Mouse (Mus musculus): ENCODE data around the gene Itpr2. TPM values are rescaled to one million over a fixed set of nuclear protein-coding genes. Genes with fewer than 3 reads are reported as not detected.

The Itpr2 gene
- polyA plus RNA-seq, 1 experiment from 2014 or later, result 3.3 TPM

- no peaks in the 10 kb centered on the region for H3K27me3 ChIP-seq (ENCODE audit: control insufficient read depth, insufficient read depth, low read length)
- DNase-seq (ENCODE audit: low spot score) (no peak), ATAC-seq (replicated peaks; ENCODE audit: insufficient number of reproducible peaks, low FRiP score, low TSS enrichment, low read depth) (no peak)
- H3K9ac ChIP-seq (replicated peaks; ENCODE audit: low read length), result no peak overlapping the region
- no peak overlapping the region for H3K4me3 ChIP-seq (ENCODE audit: low read depth, low read length)
- no peaks in the 10 kb centered on the region for H3K9me3 ChIP-seq (replicated peaks; ENCODE audit: control insufficient read depth, low read length)
- no peaks in the 10 kb centered on the region for H3K36me3 ChIP-seq (replicated peaks; ENCODE audit: control insufficient read depth, insufficient read depth, low read depth, low read length)
- no peak overlapping the region for H3K4me2 ChIP-seq (ENCODE audit: low read depth, low read length)
- H3K4me1 ChIP-seq (ENCODE audit: control insufficient read depth, insufficient read depth, low read length), result no peaks in the 10 kb centered on the region
- H3K27ac ChIP-seq (replicated peaks; ENCODE audit: low read depth, low read length), result no peak overlapping the region
- 90% methylated on average over 8 of the region's 8 CpGs for WGBS
These were observed 37.9 kb downstream of the Itpr2 start for GRCm38 (mm10) chr6:146464014-146464644.

- ATAC-seq (replicated peaks; ENCODE audit: insufficient number of reproducible peaks, low FRiP score, low TSS enrichment, low read depth), result no peak
- no peak overlapping the region for H3K9ac ChIP-seq (replicated peaks; ENCODE audit: low read length)
- DNase-seq (ENCODE audit: low spot score), result peak; percentile 9
- no peak overlapping the region for H3K4me3 ChIP-seq (ENCODE audit: low read depth, low read length)
- no peaks in the 10 kb centered on the region for H3K9me3 ChIP-seq (replicated peaks; ENCODE audit: control insufficient read depth, low read length)
- H3K4me1 ChIP-seq (ENCODE audit: control insufficient read depth, insufficient read depth, low read length), result no peaks in the 10 kb centered on the region
- WGBS, result 76% methylated on average over 8 of the region's 8 CpGs
- H3K27ac ChIP-seq (replicated peaks; ENCODE audit: low read depth, low read length), result no peak overlapping the region
- no peak overlapping the region for H3K4me2 ChIP-seq (ENCODE audit: low read depth, low read length)
- no peaks in the 10 kb centered on the region for H3K36me3 ChIP-seq (replicated peaks; ENCODE audit: control insufficient read depth, insufficient read depth, low read depth, low read length)
- H3K27me3 ChIP-seq (ENCODE audit: control insufficient read depth, insufficient read depth, low read length), result no peaks in the 10 kb centered on the region
These were observed 41.1 kb downstream of the Itpr2 start for GRCm38 (mm10) chr6:146460936-146461335.

- no peaks in the 10 kb centered on the region for H3K36me3 ChIP-seq (replicated peaks; ENCODE audit: control insufficient read depth, insufficient read depth, low read depth, low read length)
- H3K27ac ChIP-seq (replicated peaks; ENCODE audit: low read depth, low read length), result no peak overlapping the region
- H3K9ac ChIP-seq (replicated peaks; ENCODE audit: low read length), result no peak overlapping the region
- ATAC-seq (replicated peaks; ENCODE audit: insufficient number of reproducible peaks, low FRiP score, low TSS enrichment, low read depth), result no peak
- no peak for DNase-seq (ENCODE audit: low spot score)
- no peaks in the 10 kb centered on the region for H3K27me3 ChIP-seq (ENCODE audit: control insufficient read depth, insufficient read depth, low read length)
- H3K4me1 ChIP-seq (ENCODE audit: control insufficient read depth, insufficient read depth, low read length), result no peaks in the 10 kb centered on the region
- no peaks in the 10 kb centered on the region for H3K9me3 ChIP-seq (replicated peaks; ENCODE audit: control insufficient read depth, low read length)
- 50% methylated on average over 5 of the region's 5 CpGs for WGBS
- no peak overlapping the region for H3K4me2 ChIP-seq (ENCODE audit: low read depth, low read length)
- no peak overlapping the region for H3K4me3 ChIP-seq (ENCODE audit: low read depth, low read length)
These were observed 43.6 kb downstream of the Itpr2 start for GRCm38 (mm10) chr6:146458436-146458835.

DNA sequence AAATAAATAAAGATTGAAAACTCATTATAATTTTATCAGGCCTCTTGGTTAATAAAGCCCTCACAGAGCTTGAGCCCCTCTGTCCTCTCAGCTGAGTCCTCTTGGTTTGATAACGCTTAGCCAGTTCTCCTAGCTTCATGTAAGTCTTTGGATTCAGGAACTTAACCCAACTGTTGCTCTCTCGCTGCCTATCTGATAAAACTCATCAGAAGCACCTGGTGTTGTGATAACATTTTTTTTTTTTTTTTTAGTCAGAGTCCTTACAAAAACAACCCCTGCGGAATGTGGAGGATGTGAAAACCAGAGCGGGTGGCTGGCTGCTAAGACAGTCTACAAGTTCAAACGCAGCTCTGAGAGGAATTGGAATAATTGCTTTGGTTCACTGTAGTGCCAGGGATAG, 45.3 kb downstream of the Itpr2 start:
- H3K9me3 ChIP-seq (replicated peaks; ENCODE audit: control insufficient read depth, low read length), result no peaks in the 10 kb centered on the region
- ATAC-seq (replicated peaks; ENCODE audit: insufficient number of reproducible peaks, low FRiP score, low TSS enrichment, low read depth) (no peak), DNase-seq (ENCODE audit: low spot score) (no peak)
- H3K36me3 ChIP-seq (replicated peaks; ENCODE audit: control insufficient read depth, insufficient read depth, low read depth, low read length), result no peaks in the 10 kb centered on the region
- H3K4me1 ChIP-seq (ENCODE audit: control insufficient read depth, insufficient read depth, low read length), result no peaks in the 10 kb centered on the region
- no peak overlapping the region for H3K4me2 ChIP-seq (ENCODE audit: low read depth, low read length)
- 79% methylated on average over 5 of the region's 5 CpGs for WGBS
- H3K27me3 ChIP-seq (ENCODE audit: control insufficient read depth, insufficient read depth, low read length), result no peaks in the 10 kb centered on the region
- H3K27ac ChIP-seq (replicated peaks; ENCODE audit: low read depth, low read length), result no peak overlapping the region
- no peak overlapping the region for H3K9ac ChIP-seq (replicated peaks; ENCODE audit: low read length)
- no peak overlapping the region for H3K4me3 ChIP-seq (ENCODE audit: low read depth, low read length)

- H3K4me2 ChIP-seq (ENCODE audit: low read depth, low read length), result no peak overlapping the region
These were observed 47.2 kb downstream of the Itpr2 start for GRCm38 (mm10) chr6:146454520-146455511.

GRCm38 (mm10) chr6:146452474-146452873, 49.5 kb downstream of the Itpr2 start:
- ATAC-seq (replicated peaks; ENCODE audit: insufficient number of reproducible peaks, low FRiP score, low TSS enrichment, low read depth), result no peak
- Histone ChIP-seq H3K9ac (replicated peaks; ENCODE audit: low read length) (no peak overlapping the region), H3K4me1 (ENCODE audit: control insufficient read depth, insufficient read depth, low read length) (no peaks in the 10 kb centered on the region), H3K27me3 (ENCODE audit: control insufficient read depth, insufficient read depth, low read length) (no peaks in the 10 kb centered on the region), H3K4me3 (ENCODE audit: low read depth, low read length) (no peak overlapping the region), H3K4me2 (ENCODE audit: low read depth, low read length) (no peak overlapping the region), H3K36me3 (replicated peaks; ENCODE audit: control insufficient read depth, insufficient read depth, low read depth, low read length) (no peaks in the 10 kb centered on the region), H3K27ac (replicated peaks; ENCODE audit: low read depth, low read length) (no peak overlapping the region), H3K9me3 (replicated peaks; ENCODE audit: control insufficient read depth, low read length) (no peaks in the 10 kb centered on the region)
- DNase-seq (ENCODE audit: low spot score), result no peak
- WGBS, result 91% methylated on average over 16 of the region's 16 CpGs

More at GRCm38 (mm10) chr6:146454520-146455511, 47.2 kb downstream of the Itpr2 start:
- Histone ChIP-seq H3K27me3 (ENCODE audit: control insufficient read depth, insufficient read depth, low read length) (no peaks in the 10 kb centered on the region), H3K9ac (replicated peaks; ENCODE audit: low read length) (no peak overlapping the region), H3K4me3 (ENCODE audit: low read depth, low read length) (no peak overlapping the region), H3K36me3 (replicated peaks; ENCODE audit: control insufficient read depth, insufficient read depth, low read depth, low read length) (no peaks in the 10 kb centered on the region), H3K4me1 (ENCODE audit: control insufficient read depth, insufficient read depth, low read length) (no peaks in the 10 kb centered on the region), H3K27ac (replicated peaks; ENCODE audit: low read depth, low read length) (no peak overlapping the region), H3K9me3 (replicated peaks; ENCODE audit: control insufficient read depth, low read length) (no peaks in the 10 kb centered on the region)
- no peak for DNase-seq (ENCODE audit: low spot score)
- no peak for ATAC-seq (replicated peaks; ENCODE audit: insufficient number of reproducible peaks, low FRiP score, low TSS enrichment, low read depth)
- 83% methylated on average over 10 of the region's 10 CpGs for WGBS

GRCm38 (mm10) chr6:146446032-146446704, 55.9 kb downstream of the Itpr2 start:
- Histone ChIP-seq H3K9me3 (replicated peaks; ENCODE audit: control insufficient read depth, low read length) (no peaks in the 10 kb centered on the region), H3K27ac (replicated peaks; ENCODE audit: low read depth, low read length) (no peak overlapping the region), H3K36me3 (replicated peaks; ENCODE audit: control insufficient read depth, insufficient read depth, low read depth, low read length) (no peaks in the 10 kb centered on the region), H3K9ac (replicated peaks; ENCODE audit: low read length) (no peak overlapping the region), H3K4me3 (ENCODE audit: low read depth, low read length) (no peak overlapping the region), H3K27me3 (ENCODE audit: control insufficient read depth, insufficient read depth, low read length) (no peaks in the 10 kb centered on the region), H3K4me1 (ENCODE audit: control insufficient read depth, insufficient read depth, low read length) (no peaks in the 10 kb centered on the region), H3K4me2 (ENCODE audit: low read depth, low read length) (no peak overlapping the region)
- ATAC-seq (replicated peaks; ENCODE audit: insufficient number of reproducible peaks, low FRiP score, low TSS enrichment, low read depth) (no peak), DNase-seq (ENCODE audit: low spot score) (no peak)
- 88% methylated on average over 11 of the region's 11 CpGs for WGBS
